Mouse (Mus musculus): ENCODE measurements around the gene Lgals2.
A peak's percentile ranks its signal among the peaks of the same experiment; 100 is the strongest.

GRCm38 (mm10) chr15:78855303-78855965 lies at the start of gene Lgals2:
- TF ChIP-seq CTCF (IDR thresholded peaks at IDR 0.05; ENCODE audit: extremely low read depth, insufficient read length, insufficient replicate concordance, low read depth, low read length) (peak; percentile 3; the same call in 1 of the 2 replicates), POLR2A (IDR thresholded peaks at IDR 0.05; ENCODE audit: low read depth, low read length) (peak; percentile 94; the same call in 1 of the 2 replicates)
